Mouse (Mus musculus) ES-Bruce4 (cell line): ENCODE measurements at regions not wholly inside any gene's neighbourhood (a gene's known extent, or its start where the extent isn't known, plus 50 kb on each side); places are given as distances from the start of the nearest gene placed in this dataset.

Source experiments
- CTCF ChIP-seq: IDR thresholded peaks from one replicate; pipeline ENCODE4 v1.8.1; 2011; ENCODE audit warnings: low read depth, low read length
- EP300 ChIP-seq: IDR thresholded peaks from 2 replicates; pipeline ENCODE4 v1.6.1; 2011; ENCODE audit warnings: low read depth, low read length; ENCODE audit not compliant: insufficient read depth
- POLR2A ChIP-seq: IDR thresholded peaks from one replicate; pipeline ENCODE4 v1.8.1; 2011; ENCODE audit warnings: low read length; ENCODE audit not compliant: insufficient read depth

- TF ChIP-seq CTCF (no peak), POLR2A (no peak), EP300 (no peak)
These were observed 622.4 kb downstream of the Kcnj2 start for GRCm38 (mm10) chr11:111688186-111688860.
